Mouse (Mus musculus): Measurements from ENCODE around the gene Cluap1.
"Not testable (repeated sequence)": the region's sequence is repeated elsewhere in the genome, so short reads cannot be mapped to it uniquely, and the experiment has no call there.

Gene Cluap1

DNA sequence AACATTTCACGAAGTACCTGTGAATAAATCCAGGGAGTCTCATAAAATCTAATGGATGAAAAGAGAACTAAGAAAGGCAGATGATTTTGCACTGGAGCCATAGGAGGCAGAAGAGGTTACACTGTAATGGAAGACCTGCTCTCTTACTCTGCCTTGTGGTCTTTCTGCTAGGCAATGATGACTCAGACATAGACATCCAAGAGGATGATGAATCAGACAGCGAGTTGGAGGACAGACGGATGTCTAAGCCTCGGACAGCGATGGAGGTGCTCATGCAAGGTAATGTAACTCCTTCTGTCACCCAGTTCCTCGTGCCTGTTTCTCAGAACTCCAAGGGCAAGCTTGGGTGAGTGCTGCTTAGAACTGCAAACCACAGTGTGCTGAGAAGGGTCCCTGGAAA is 24.9 kb downstream of the Cluap1 start:
- in situ Hi-C loops (cut with MboI; ENCODE audit: unreplicated experiment in 2 of 2), result loop anchor here in 1 of 2 experiments (5.0 kb wide), 1 partner anchor 34 kb away; no protein-coding TSS in a partner anchor

DNA sequence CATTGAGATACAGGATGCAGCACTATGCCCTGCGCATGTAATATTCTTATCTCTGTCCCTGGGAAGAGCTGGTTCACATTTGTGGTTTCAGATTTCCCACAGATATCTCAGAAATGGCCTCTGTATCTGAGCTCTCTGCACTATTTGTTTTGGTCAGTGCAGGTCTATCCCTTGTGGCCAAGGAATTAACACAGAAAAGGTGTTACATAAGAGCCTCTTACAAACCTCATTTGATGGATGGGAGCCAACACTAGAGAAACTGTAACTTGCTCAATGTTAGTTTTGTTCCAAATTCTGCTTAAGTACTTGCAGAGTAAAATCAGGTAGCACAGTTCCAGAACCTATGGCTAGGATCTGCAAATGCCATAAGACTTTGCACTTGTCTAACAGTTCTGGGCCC is 25.5 kb downstream of the Cluap1 start:
- in situ Hi-C loops (cut with MboI; ENCODE audit: unreplicated experiment in 2 of 2), result loop anchor here in 1 of 2 experiments (5.0 kb wide), 1 partner anchor 33 kb away; no protein-coding TSS in a partner anchor

DNA sequence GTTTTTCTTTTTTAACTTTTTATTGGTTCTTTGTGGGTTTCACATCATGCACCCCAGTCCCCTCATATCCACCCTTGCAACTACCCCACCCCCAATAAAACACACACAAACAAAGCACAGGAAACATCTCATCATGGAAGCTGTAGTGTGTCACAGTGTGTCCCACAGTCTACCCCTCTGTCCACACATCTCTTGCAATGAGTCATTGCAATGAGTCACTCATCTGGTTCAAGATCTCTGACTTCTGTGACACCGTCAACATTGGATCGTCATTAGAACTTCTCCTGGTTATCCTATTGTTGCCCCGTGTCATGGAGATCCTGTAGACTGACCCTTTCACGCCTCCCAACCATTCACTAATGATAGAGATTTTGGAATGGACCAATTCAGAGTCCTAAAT is 26.1 kb downstream of the Cluap1 start:
- in situ Hi-C loops (cut with MboI; ENCODE audit: unreplicated experiment in 2 of 2), result loop anchor here in 1 of 2 experiments (5.0 kb wide), 1 partner anchor 33 kb away; no protein-coding TSS in a partner anchor

DNA sequence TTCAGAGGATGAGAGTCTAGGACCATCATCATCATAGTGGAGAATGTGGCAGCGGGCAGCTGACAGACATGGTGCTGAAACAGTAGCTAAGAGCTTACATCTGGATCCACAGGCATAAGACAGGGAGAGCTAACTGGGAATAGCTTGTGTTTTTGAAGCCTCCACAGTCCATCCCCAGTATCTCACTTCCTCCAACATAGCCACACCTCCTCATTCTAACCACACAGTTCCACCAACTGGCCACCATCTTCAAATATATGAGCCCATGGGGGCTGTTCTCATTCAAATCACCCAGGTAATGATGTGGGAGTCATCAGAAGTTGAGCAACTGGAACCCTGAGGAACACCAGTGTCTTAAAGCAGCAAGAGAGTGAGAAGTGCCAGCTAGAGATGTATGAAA is 42.5 kb downstream of the Cluap1 start:
- in situ Hi-C loops (cut with MboI; ENCODE audit: unreplicated experiment in 2 of 2), result no loop called here

DNA sequence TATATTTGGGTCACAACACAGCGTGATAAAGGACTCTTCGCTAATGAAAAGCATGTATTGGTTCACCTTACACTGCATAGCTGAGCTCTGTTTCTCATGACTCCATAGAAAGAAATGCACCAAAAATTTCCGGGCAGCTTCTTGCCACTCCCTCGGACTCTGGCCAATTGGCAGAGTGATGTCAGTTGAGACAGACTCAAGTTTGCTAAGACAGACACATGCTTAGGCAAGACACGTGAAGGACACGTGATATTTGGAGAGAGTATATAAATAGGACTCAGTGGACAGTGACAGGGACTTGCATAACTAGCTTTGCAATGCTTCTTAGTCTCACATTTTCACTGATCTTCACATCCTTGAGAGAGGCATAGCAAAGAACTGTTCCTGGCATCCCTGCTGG is 47.8 kb downstream of the Cluap1 start:
- in situ Hi-C loops (cut with MboI; ENCODE audit: unreplicated experiment in 2 of 2), result no loop called here

DNA sequence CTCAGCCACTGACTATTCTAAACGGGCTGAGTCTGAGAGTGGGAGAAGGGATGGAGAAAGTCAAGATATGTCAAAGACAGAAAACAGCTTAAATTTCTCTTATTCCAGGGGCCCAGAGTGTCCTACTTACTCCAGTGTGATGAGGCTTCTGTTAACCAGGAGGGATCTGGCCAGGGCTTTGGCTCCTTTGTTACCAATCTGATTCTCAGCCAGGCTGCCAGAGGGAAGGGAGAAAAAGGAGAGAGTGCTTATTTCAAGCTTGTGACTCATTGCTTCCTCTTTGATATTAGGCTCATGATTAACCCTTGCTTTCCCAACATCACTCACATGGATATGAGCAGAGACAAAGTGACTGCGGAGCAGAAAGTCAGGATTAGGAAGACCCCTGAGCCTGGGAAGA is 50.7 kb downstream of the Cluap1 start:
- in situ Hi-C loops (cut with MboI; ENCODE audit: unreplicated experiment in 2 of 2), result no loop called here

DNA sequence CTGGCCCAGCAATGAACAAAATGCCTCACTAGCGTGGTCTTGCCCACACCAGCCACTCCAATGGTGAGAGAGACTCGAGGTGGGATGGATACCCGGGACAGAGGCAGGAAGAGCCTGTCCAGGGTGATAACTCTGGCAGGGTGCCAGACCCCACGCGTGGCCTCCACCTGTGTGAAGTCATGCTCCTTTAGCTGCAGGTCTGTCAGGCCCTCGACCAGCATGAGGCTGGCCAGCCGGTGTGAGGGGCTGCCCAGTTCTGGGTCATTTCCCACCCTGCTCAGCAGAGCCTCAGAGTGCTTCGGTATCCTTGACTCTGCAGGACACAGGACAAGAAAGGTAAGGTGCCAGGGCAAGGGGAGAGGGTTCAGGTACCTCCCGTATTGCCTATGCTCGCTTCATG is 56.4 kb downstream of the Cluap1 start:
- in situ Hi-C loops (cut with MboI; ENCODE audit: unreplicated experiment in 2 of 2), result loop anchor here in 1 of 2 experiments (5.0 kb wide), 1 partner anchor 33 kb away; no protein-coding TSS in a partner anchor

DNA sequence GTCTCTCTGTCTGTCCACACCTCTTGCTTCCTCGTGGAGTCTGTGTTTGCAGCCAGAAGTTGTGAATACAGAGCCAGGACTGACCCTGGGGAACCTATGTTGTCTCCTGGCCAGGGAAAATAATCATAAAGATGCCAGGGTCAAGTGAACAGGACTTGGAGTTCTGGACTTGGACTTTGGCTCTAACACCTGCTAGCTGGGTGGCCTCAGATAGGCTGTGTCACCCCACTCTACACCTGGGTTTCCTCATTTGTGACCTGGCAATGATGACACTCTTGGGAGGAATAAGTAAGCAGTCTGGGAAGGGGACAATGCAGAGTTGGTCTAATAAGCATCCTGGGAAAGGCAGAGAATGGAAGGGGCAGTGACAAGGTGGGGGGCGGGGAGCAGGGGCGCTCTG is 56.9 kb downstream of the Cluap1 start:
- in situ Hi-C loops (cut with MboI; ENCODE audit: unreplicated experiment in 2 of 2), result loop anchor here in 1 of 2 experiments (5.0 kb wide), 1 partner anchor 33 kb away; no protein-coding TSS in a partner anchor

DNA sequence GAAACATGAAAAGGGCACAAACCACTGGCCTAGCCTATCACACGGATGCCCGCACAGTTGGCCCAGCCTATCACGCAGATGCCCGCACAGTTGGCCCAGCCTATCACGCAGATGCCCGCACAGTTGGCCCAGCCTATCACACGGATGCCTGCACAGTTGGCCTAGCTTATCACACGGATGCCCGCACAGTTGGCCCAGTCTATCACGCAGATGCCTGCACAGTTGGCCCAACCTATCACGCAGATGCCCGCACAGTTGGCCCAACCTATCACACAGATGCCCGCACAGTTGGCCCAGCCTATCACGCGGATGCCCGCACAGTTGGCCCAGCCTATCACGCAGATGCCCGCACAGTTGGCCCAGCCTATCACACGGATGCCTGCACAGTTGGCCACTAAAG is 65.9 kb downstream of the Cluap1 start:
- in situ Hi-C loops (cut with MboI; ENCODE audit: unreplicated experiment in 2 of 2), result not testable (repeated sequence)

DNA sequence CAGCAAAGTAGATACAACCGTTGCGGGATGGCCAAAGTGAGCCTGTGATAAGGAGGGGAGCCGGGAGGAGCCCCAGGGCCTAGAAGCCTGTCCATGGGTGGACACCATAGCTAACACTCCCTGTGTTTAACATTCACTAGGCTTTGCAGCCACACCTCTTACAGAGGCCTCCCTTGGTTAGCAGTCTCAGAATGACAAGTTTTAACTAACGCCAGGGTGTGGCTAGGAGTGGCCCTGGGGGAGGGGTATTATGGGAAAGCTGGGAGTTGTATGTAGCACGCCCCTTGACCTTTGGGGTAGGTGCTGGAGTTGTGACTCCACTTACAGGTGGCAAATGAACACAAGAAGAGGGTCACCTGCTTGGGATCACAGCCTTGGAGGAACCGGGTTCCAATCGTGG is 67.1 kb downstream of the Cluap1 start:
- in situ Hi-C loops (cut with MboI; ENCODE audit: unreplicated experiment in 2 of 2), result no loop called here

DNA sequence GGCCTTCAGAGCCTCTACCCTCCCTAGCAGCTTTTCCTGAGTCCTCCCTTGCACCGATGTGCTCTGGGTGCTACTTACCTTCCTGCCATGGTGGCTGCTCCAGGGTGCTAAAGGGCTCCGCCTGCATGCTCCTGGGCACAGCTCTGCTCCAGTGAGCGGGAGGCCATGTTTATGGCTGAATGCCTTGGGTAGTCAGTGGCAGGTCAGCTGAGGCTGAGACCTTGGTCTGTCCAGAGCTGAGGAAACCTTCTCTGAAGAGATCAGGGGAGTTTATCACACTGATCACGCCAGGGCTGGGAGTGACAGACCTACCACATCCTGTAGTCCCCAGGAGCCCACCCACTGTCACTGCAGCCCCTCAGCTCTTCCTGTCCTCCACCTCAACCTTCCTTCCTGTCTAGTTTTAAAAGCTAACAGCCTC is 67.7 kb downstream of the Cluap1 start, which contains the start of gene Nlrc3:
TSS of gene Nlrc3 (minus strand) at position 382 of the 421 bp plus-strand sequence.
- in situ Hi-C loops (cut with MboI; ENCODE audit: unreplicated experiment in 2 of 2), result no loop called here

DNA sequence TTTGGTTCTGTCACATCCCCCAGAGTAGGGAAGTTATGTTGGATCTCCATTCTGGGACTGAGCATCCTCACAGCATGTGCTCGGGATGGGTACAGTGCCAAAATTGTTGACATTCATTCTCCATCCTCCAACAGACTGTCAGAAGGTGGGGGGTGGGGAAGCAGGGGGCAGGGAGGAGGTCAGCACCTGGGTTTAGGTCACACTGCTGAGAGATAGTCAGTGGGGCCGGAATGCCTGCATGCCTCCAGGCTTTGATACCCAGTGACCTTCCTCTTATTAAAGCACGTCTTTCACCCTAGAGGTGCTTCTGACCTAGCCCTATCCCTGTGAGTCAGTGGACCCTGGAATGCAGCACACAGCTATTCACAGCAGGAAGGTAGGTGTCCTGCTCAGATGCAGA is 68.1 kb downstream of the Cluap1 start:
- in situ Hi-C loops (cut with MboI; ENCODE audit: unreplicated experiment in 2 of 2), result no loop called here

DNA sequence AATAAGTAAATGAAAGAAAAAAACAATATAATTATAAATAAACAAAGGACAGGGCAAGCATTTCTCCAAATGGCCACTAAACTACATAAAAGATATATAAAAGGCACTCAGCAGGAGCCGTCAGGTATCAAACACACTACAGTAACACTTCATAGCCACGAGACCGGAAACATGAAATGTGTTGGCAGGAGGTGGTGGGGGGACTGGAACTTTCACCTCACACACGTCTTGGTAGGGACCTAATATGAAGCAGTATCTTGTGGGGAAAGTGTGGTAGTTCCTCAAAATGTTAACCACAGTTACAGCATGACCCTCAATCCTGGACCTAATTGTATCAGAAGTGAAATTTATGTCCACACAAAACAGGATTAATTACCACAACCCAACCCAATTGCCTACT is 73.6 kb downstream of the Cluap1 start:
- in situ Hi-C loops (cut with MboI; ENCODE audit: unreplicated experiment in 2 of 2), result no loop called here

DNA sequence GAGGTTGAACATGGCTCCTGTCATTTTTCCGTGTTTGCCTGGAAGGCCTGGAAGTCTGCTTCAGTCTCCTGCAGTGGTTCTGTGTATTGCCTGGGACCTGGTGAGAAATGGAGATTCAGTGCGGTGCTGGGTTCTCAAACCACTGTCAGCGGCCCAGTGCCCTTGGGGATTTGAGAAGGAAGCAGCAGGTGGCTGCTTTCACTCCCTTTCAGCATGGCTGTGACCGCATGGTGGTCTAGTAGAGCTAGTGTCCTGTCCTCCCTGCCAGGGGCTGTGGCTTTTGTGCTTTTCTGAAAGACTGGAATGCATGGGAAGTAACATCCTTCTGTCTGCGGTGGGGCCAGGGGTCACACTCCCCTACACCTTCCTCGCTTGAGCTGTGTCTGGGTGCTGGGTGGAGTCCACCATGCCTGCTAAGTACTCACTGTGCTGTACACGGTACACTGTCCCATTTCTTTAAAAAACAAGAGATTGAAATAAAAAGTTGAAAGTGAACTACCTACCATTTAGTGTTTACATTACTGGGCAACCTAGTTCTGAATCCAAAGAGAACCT is 74.6 kb downstream of the Cluap1 start:
- in situ Hi-C loops (cut with MboI; ENCODE audit: unreplicated experiment in 2 of 2), result no loop called here

DNA sequence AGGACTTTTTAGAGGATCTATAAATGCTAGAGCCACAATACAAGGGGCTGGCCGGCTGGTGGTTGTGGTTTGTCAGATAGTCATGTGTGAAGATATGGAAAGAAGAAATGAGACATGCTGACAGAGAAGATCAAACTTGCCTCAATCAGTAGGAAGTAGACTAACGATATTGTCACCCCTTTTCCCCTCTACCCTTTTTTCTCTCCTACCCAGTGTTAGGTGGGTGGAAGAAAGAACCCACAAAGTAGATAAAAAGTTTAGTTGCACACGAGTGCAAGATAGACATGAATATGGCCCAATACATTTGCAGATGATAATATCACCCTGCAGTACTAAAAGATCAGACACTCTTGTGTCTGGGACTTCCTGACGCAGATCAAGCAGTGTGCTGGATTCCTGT is 79.8 kb downstream of the Cluap1 start:
- in situ Hi-C loops (cut with MboI; ENCODE audit: unreplicated experiment in 2 of 2), result no loop called here

Data from v-Abl transformed pro-B cells (cell line).